Mouse (Mus musculus) spleen, adult 2 months (tissue): ENCODE data around the gene Manbal. TPM values are rescaled to one million over a fixed set of nuclear protein-coding genes. Genes with fewer than 3 reads are reported as not detected.

Experiments used
- DNase-seq, 2 experiments: peaks; one replicate each; pipeline versions ENCODE4 v3.0.0 to v3.0.0-alpha.2; 2012 to 2021; ENCODE audit warnings: low spot score in 2 of 2, low read depth in 1 of 2
- H3K27ac ChIP-seq: fragments of 200-500 bp; 2 replicates; pipeline ENCODE4 v1.5.1; 2012; ENCODE audit warnings: low read length, inconsistent platforms; ENCODE audit not compliant: insufficient read depth
- H3K27me3 ChIP-seq: fragments of 200-500 bp; 2 replicates; pipeline ENCODE4 v1.6.1; 2012; ENCODE audit warnings: mild to moderate bottlenecking, moderate library complexity, low read length, inconsistent platforms; ENCODE audit not compliant: control insufficient read depth, insufficient read depth
- H3K36me3 ChIP-seq: fragments of 200-500 bp; 2 replicates; pipeline ENCODE4 v1.6.1; 2012; ENCODE audit warnings: mild to moderate bottlenecking, low read length, inconsistent platforms; ENCODE audit not compliant: control insufficient read depth, insufficient read depth
- H3K4me1 ChIP-seq: fragments of 200-500 bp; 2 replicates; pipeline ENCODE4 v1.6.1; 2011; ENCODE audit warnings: inconsistent platforms; ENCODE audit not compliant: control insufficient read depth, insufficient read depth, insufficient read length
- H3K4me3 ChIP-seq: fragments of 200-500 bp; 2 replicates; pipeline ENCODE4 v1.5.1; 2011; ENCODE audit warnings: mild to moderate bottlenecking, inconsistent platforms; ENCODE audit not compliant: insufficient read depth, insufficient read length; ENCODE audit errors: extremely low read depth
- CTCF ChIP-seq: fragments of 200-500 bp; IDR thresholded peaks from 2 replicates; pipeline ENCODE4 v1.5.1; 2011; ENCODE audit warnings: mild to moderate bottlenecking, inconsistent platforms; ENCODE audit not compliant: insufficient read depth, insufficient read length, insufficient replicate concordance; ENCODE audit errors: extremely low read depth
- POLR2A ChIP-seq: fragments of 200-500 bp; IDR thresholded peaks from 2 replicates; pipeline ENCODE4 v1.6.1; 2011; ENCODE audit warnings: low read depth, low read length, inconsistent platforms
- WGBS: fragments of 180-500 bp; shearing (Covaris S2); methylation state at CpG from one replicate; pipeline ENCODE4 v1.1.7; 2018; 5-methylcytosine and 5-hydroxymethylcytosine counted together
- polyA plus RNA-seq: library from polyadenylated mRNA; depleted of rRNA; stranded (reverse); fragments of >200 nt; gene quantifications from 2 replicates; pipeline ENCODE4 v1.2.3, GENCODE M21; 2012

Manbal gene
- polyA plus RNA-seq, 1 experiment = 54.8 TPM

DNA sequence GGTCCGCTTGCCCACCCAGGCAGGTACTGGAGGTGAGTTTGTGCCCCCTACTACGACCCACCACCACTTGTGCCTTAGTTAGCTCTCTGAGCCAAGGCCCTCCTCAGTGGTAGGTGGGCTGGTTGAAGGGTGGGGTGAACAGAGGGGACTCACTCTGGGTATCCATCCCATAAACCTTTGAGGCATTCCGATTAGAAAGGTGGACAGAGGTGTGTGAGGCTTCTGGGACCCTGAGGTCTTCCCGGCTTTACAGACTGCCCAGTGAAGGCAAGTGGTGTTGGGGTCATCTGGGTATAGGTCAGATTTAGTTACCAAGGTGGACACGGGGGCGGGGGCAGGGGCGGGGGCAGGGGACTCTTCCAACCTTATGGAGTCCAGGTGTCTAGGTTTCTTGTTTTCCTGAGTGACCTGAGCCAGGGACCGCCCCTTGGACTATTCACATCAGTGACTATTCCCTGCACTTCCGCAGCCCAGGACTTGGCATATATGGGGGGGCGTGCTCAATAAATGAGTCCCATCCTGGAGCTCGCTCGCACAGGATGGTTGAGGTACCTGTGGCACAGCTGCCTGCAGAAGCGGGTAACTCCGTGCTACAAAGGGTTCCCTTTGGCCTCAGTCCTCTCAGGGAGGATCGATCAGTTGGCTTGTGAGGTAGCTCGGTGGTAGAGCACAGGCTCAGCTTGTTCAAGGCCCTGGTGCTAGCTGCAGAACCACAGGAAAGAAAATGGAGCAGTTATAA, 57.7 kb downstream of the Manbal start:
- H3K27ac ChIP-seq = 0 out of 2 replicates have a peak overlapping the region, but pooled peaks have one; percentile 25
- DNase-seq = no peak
- peaks cover 16% of the 10 kb centered on the region for H3K4me1 ChIP-seq
- H3K27me3 ChIP-seq = peaks cover 15% of the 10 kb centered on the region
- WGBS = 85% methylated on average over 16 of the region's 16 CpGs
- H3K36me3 ChIP-seq = no peaks in the 10 kb centered on the region
- TF ChIP-seq POLR2A (no peak), CTCF (no peak)
- H3K4me3 ChIP-seq = no peak overlapping the region

- WGBS = 86% methylated on average over 6 of the region's 6 CpGs
- Histone ChIP-seq H3K4me3 (no peak overlapping the region), H3K27me3 (peaks cover 15% of the 10 kb centered on the region), H3K36me3 (no peaks in the 10 kb centered on the region), H3K4me1 (peaks cover 16% of the 10 kb centered on the region), H3K27ac (no peak overlapping the region)
- TF ChIP-seq POLR2A (no peak), CTCF (no peak)
- no peak for DNase-seq
Observed at GRCm38 (mm10) chr2:157425643-157425988, 58.2 kb downstream of the Manbal start.

DNA sequence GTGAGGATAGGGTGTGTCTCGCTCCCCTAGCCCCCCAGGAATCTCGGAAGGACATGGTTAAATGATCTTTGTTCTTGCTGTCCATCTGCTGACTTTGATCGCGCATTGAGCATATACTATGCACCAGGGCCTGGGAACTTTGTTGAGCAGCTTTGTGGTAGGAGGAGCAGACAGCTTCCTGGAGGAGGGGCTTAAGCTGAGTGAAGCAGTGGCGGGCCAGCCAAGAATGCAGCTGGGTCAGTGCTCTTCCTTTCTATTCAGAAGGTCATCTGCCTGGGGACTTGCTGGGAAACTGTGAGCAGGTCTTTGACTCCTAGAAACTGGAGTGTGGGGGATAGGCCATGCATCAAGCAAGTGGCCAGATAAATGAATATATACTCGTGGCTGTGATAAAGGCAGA, 58.8 kb downstream of the Manbal start:
- no peak overlapping the region for H3K27ac ChIP-seq
- 77% methylated on average over 6 of the region's 6 CpGs for WGBS
- peaks cover 15% of the 10 kb centered on the region for H3K27me3 ChIP-seq
- H3K4me3 ChIP-seq = no peak overlapping the region
- peaks cover 16% of the 10 kb centered on the region for H3K4me1 ChIP-seq
- no peaks in the 10 kb centered on the region for H3K36me3 ChIP-seq
- DNase-seq = no peak
- TF ChIP-seq POLR2A = no peak
- no peak for TF ChIP-seq CTCF

GRCm38 (mm10) chr2:157427164-157427563, 59.8 kb downstream of the Manbal start:
- TF ChIP-seq POLR2A (no peak), CTCF (no peak)
- Histone ChIP-seq H3K4me3 (no peak overlapping the region), H3K27ac (no peak overlapping the region), H3K27me3 (peaks cover 15% of the 10 kb centered on the region), H3K4me1 (peaks cover 16% of the 10 kb centered on the region), H3K36me3 (no peaks in the 10 kb centered on the region)
- 89% methylated on average over 5 of the region's 5 CpGs for WGBS
- no peak for DNase-seq

DNA sequence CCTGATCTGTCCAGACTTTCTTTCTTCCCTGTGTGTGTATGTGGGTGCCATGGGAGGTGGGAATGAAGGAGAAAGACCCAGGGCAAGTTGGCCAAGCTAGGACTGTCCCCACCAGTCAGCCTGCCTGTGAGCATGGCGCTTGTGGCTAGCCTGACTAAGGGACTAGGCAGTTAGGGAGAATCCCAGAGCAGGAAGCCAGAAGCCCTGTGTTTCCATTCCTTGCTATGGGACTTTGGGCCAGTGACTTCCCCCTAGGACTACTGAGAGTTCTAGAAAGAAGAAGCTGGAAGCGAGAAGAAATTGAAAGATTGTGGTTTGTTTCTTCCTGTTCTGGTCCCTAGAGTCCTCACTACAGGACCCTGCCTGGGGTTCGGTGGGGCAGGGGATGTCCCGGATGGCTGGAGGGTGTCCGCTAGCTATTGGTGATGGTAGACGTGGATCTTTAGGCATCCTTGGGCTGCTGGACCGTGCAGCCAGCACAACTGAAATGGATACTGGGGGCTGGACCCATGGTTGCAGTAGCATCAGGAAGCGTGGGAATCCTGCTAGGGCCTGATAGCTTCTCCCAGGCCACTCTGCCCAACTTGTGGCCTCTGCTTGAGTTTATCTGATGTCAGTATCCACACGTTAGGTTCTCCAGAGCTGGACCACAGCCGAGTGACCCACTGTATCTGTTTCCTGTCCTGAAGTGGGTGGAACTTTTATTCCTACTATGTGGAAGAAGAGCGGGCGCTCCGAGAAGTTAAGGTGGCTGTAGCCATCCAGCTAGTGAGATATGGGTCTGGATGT, 61.2 kb downstream of the Manbal start:
- no peak overlapping the region for H3K27ac ChIP-seq
- H3K27me3 ChIP-seq = peaks cover 12% of the 10 kb centered on the region
- peaks cover 16% of the 10 kb centered on the region for H3K4me1 ChIP-seq
- no peak overlapping the region for H3K4me3 ChIP-seq
- WGBS = 47% methylated on average over 13 of the region's 13 CpGs
- H3K36me3 ChIP-seq = no peaks in the 10 kb centered on the region
- DNase-seq = peak in 1 of 2 experiments; percentile 35
- no peak for TF ChIP-seq POLR2A
- TF ChIP-seq CTCF = no peak

DNA sequence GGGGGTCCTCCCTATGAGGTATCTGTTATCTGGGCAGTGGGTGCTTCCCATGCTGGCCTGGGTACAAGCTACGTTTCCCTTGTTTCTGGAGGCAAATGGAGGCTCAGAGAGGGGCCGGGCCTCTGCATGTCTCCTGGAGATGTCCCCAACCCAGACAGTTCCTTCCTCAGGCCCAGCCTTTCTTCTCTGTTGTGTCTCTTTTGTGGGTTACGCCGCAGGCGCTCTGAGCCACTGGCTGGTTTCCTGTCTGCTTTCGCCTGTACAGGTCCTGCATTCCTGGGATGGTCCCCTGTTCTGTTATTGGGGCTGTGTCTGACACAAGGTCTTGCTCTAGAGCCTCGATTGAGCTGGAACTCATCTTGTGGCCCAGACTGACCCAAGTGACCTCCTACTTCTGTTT, 62.3 kb downstream of the Manbal start:
- H3K36me3 ChIP-seq = no peaks in the 10 kb centered on the region
- TF ChIP-seq POLR2A (no peak), CTCF (no peak)
- H3K27me3 ChIP-seq = peaks cover 1% of the 10 kb centered on the region; the same call in 1 of the 2 replicates
- H3K27ac ChIP-seq = no peak overlapping the region
- H3K4me1 ChIP-seq = peaks cover 14% of the 10 kb centered on the region; the same call in 1 of the 2 replicates
- DNase-seq = no peak
- no peak overlapping the region for H3K4me3 ChIP-seq
- WGBS = 15% methylated on average over 7 of the region's 7 CpGs
